Mouse (Mus musculus) ES-CJ7 (cell line): ENCODE results near the gene Zfp386.
"Not testable (repeated sequence)": the region's sequence is repeated elsewhere in the genome, so short reads cannot be mapped to it uniquely, and the experiment has no call there.

Source experiments
- DNase-seq: peaks from one replicate; pipeline ENCODE4 v3.0.0; 2011; ENCODE audit warnings: low read depth, low spot score

Gene Zfp386

GRCm38 (mm10) chr12:116047440-116048377, at the start of gene Zfp386:
TSS of gene Zfp386 (plus strand) at chr12:116047724.
- DNase-seq = peak; percentile 98

- not testable (repeated sequence) for DNase-seq
These were observed 47.7 kb upstream of the Zfp386 start for GRCm38 (mm10) chr12:115999784-116000183.

- not testable (repeated sequence) for DNase-seq
These were observed 44.6 kb upstream of the Zfp386 start for GRCm38 (mm10) chr12:116002946-116003345.

- DNase-seq = peak; percentile 10
These were observed 36.7 kb upstream of the Zfp386 start for GRCm38 (mm10) chr12:116010812-116011211.

- no peak for DNase-seq
These were observed 19.4 kb upstream of the Zfp386 start for GRCm38 (mm10) chr12:116028095-116028494.

GRCm38 (mm10) chr12:116035346-116035745, 12.2 kb upstream of the Zfp386 start:
- no peak for DNase-seq

- DNase-seq = no peak
These were observed 2.7 kb upstream of the Zfp386 start for GRCm38 (mm10) chr12:116044785-116045184.

- no peak for DNase-seq
These were observed 1.2 kb downstream of the Zfp386 start for GRCm38 (mm10) chr12:116048766-116049165.

- DNase-seq = no peak
These were observed 1.7 kb downstream of the Zfp386 start for GRCm38 (mm10) chr12:116049236-116049635.

GRCm38 (mm10) chr12:116049701-116050100, 2.2 kb downstream of the Zfp386 start:
- peak; percentile 67 for DNase-seq

GRCm38 (mm10) chr12:116054342-116054741, 6.8 kb downstream of the Zfp386 start:
- no peak for DNase-seq

- no peak for DNase-seq
These were observed 8.6 kb downstream of the Zfp386 start for GRCm38 (mm10) chr12:116056112-116056511.

GRCm38 (mm10) chr12:116061561-116062193, 14.2 kb downstream of the Zfp386 start:
- DNase-seq = no peak

GRCm38 (mm10) chr12:116062194-116062583, 14.7 kb downstream of the Zfp386 start:
- no peak for DNase-seq

GRCm38 (mm10) chr12:116063020-116063419, 15.5 kb downstream of the Zfp386 start:
- DNase-seq = no peak

GRCm38 (mm10) chr12:116071023-116071422, 23.5 kb downstream of the Zfp386 start:
- no peak for DNase-seq

GRCm38 (mm10) chr12:116077074-116077854, 29.7 kb downstream of the Zfp386 start, which contains the start of gene Vipr2:
TSS of gene Vipr2 (plus strand) at chr12:116077726.
- DNase-seq = peak; percentile 48

GRCm38 (mm10) chr12:116077855-116078366, 30.4 kb downstream of the Zfp386 start:
- DNase-seq = no peak

GRCm38 (mm10) chr12:116083125-116083524, 35.6 kb downstream of the Zfp386 start:
- no peak for DNase-seq

- no peak for DNase-seq
These were observed 36.8 kb downstream of the Zfp386 start for GRCm38 (mm10) chr12:116084294-116084693.

- no peak for DNase-seq
These were observed 39.6 kb downstream of the Zfp386 start for GRCm38 (mm10) chr12:116086951-116087600.
